In the genomic region with DNA sequence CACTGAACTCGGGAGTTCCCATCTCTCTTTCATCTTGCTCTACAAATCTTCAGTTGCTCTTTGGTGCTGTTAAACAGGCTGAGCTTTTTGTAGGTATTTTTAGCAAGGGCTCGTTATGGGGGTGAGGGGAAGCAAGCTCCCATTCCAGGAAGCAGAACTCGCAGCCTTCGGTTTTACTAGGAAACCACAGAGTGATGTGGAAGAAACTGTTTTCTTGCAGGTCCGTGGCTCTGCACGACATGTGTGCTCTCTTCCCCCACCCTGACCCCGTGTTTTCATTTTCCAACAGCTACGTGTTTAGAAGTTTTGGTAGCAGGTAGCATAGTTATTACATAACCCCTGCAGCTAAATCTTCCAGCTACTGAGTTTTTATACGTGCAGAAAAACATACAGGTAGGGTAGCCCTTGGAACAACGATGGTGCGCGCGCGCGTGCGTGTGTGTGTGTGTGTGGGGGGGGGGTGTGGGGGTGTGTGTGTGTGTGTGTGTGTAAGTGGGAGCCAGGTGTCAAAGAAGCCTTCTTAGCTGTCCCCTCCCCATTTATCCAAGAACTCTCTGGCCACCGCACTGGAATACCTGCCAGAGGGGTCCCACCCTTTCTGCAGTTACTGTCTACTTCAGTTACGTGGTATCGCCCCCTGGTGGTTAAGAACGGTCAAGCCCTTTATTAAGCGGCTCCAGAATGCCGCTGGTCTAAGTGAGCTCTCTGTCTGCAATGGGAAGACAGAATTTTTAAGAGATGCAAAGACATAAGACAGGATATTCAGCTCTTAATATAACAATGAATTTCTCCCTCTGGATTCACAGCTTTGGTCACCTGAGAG, we compare ENCODE assay signal across 8 mouse cellular contexts. TPM values are rescaled to one million over a fixed set of nuclear protein-coding genes. Genes with fewer than 3 reads are reported as not detected.
A peak's percentile ranks its signal among the peaks of the same experiment; 100 is the strongest.
DNase-seq lines count a peak whose midpoint lies in the region; ATAC-seq and TF ChIP-seq lines count a peak whose summit lies in the region.

No protein-coding gene starts in this region.

- no peak overlapping the region for H3K4me2 ChIP-seq in hindbrain, embryonic 12.5 days (replicated peaks)
- H3K4me2 ChIP-seq in forebrain, embryonic 13.5 days: no peak overlapping the region
- H3K4me2 ChIP-seq in hindbrain, embryonic 14.5 days (replicated peaks): no peak overlapping the region

- peak; percentile 79 for DNase-seq in hindbrain, embryonic 10.5 days (ENCODE audit: low spot score)
- DNase-seq in c-Kit-negative CD71-positive TER-119-positive erythroid progenitor cells, embryonic 14.5 days (ENCODE audit: low read depth, low spot score): peak; percentile 37
- peak; percentile 90 for DNase-seq in hindbrain, embryonic 14.5 days (ENCODE audit: low spot score)
- peak; percentile 40 to 52 for DNase-seq in left cerebral cortex, adult 2 months (ENCODE audit: extremely low spot score in 1 of 2, low spot score in 2 of 2)
- DNase-seq in spleen, adult 2 months (ENCODE audit: low read depth in 1 of 2, low spot score in 2 of 2): peak; percentile 61 to 65

- H3K4me1 ChIP-seq in hindbrain, embryonic 10.5 days (replicated peaks): 0 out of 2 replicates have a peak, but pooled peaks cover 6% of the 10 kb centered on the region
- peaks cover 9% of the 10 kb centered on the region; the same call in 1 of the 2 replicates for H3K4me1 ChIP-seq in hindbrain, embryonic 12.5 days
- no peaks in the 10 kb centered on the region for H3K4me1 ChIP-seq in forebrain, embryonic 13.5 days
- peaks cover 3% of the 10 kb centered on the region; the same call in 1 of the 2 replicates for H3K4me1 ChIP-seq in hindbrain, embryonic 14.5 days (replicated peaks; ENCODE audit: control insufficient read depth, insufficient read depth, low read length)
- no peaks in the 10 kb centered on the region for H3K4me1 ChIP-seq in spleen, adult 2 months (ENCODE audit: control insufficient read depth, insufficient read depth, insufficient read length)

- H3K4me3 ChIP-seq in hindbrain, embryonic 10.5 days: no peak overlapping the region
- no peak overlapping the region for H3K4me3 ChIP-seq in hindbrain, embryonic 12.5 days
- no peak overlapping the region for H3K4me3 ChIP-seq in forebrain, embryonic 13.5 days
- H3K4me3 ChIP-seq in hindbrain, embryonic 14.5 days (replicated peaks; ENCODE audit: low read length): no peak overlapping the region
- peak overlapping the region; percentile 30 for H3K4me3 ChIP-seq in left cerebral cortex, adult 2 months
- peak overlapping the region; percentile 44 for H3K4me3 ChIP-seq in spleen, adult 2 months (ENCODE audit: extremely low read depth, insufficient read depth, insufficient read length)

- no peak overlapping the region for H3K27ac ChIP-seq in hindbrain, embryonic 10.5 days
- H3K27ac ChIP-seq in hindbrain, embryonic 12.5 days: no peak overlapping the region
- no peak overlapping the region for H3K27ac ChIP-seq in forebrain, embryonic 13.5 days
- no peak overlapping the region for H3K27ac ChIP-seq in hindbrain, embryonic 14.5 days
- H3K27ac ChIP-seq in left cerebral cortex, adult 2 months: no peak overlapping the region
- H3K27ac ChIP-seq in spleen, adult 2 months (ENCODE audit: insufficient read depth, low read length): 0 out of 2 replicates have a peak overlapping the region, but pooled peaks have one; percentile 54

- intact Hi-C loops in left cerebral cortex, adult 2 months (cut with DNase I): no loop called here

- WGBS in hindbrain, embryonic 10.5 days: 53% methylated on average over 22 of the region's 22 CpGs
- WGBS in hindbrain, embryonic 12.5 days: 50% methylated on average over 22 of the region's 22 CpGs
- WGBS in forebrain, embryonic 13.5 days: 49% methylated on average over 22 of the region's 22 CpGs
- WGBS in hindbrain, embryonic 14.5 days: 56% methylated on average over 22 of the region's 22 CpGs
- 1% methylated on average over 22 of the region's 22 CpGs for WGBS in spleen, adult 2 months

- no peaks in the 10 kb centered on the region; the same call in 1 of the 2 replicates for H3K27me3 ChIP-seq in hindbrain, embryonic 10.5 days (ENCODE audit: insufficient read depth, poor library complexity, severe bottlenecking)
- H3K27me3 ChIP-seq in hindbrain, embryonic 12.5 days: peaks cover 4% of the 10 kb centered on the region; the same call in 1 of the 2 replicates
- peaks cover 6% of the 10 kb centered on the region; the same call in 1 of the 2 replicates for H3K27me3 ChIP-seq in forebrain, embryonic 13.5 days
- no peaks in the 10 kb centered on the region for H3K27me3 ChIP-seq in hindbrain, embryonic 14.5 days (ENCODE audit: control insufficient read depth, insufficient read depth, low read length)
- H3K27me3 ChIP-seq in spleen, adult 2 months (ENCODE audit: control insufficient read depth, insufficient read depth, low read length): no peaks in the 10 kb centered on the region

- H3K9me3 ChIP-seq in hindbrain, embryonic 10.5 days: no peaks in the 10 kb centered on the region
- H3K9me3 ChIP-seq in hindbrain, embryonic 12.5 days (replicated peaks): no peaks in the 10 kb centered on the region
- H3K9me3 ChIP-seq in forebrain, embryonic 13.5 days (replicated peaks): no peaks in the 10 kb centered on the region
- H3K9me3 ChIP-seq in hindbrain, embryonic 14.5 days (ENCODE audit: control insufficient read depth, low read length): no peaks in the 10 kb centered on the region

- H3K36me3 ChIP-seq in hindbrain, embryonic 10.5 days: no peaks in the 10 kb centered on the region
- H3K36me3 ChIP-seq in hindbrain, embryonic 12.5 days: no peaks in the 10 kb centered on the region
- no peaks in the 10 kb centered on the region for H3K36me3 ChIP-seq in forebrain, embryonic 13.5 days (ENCODE audit: poor library complexity, severe bottlenecking)
- no peaks in the 10 kb centered on the region for H3K36me3 ChIP-seq in hindbrain, embryonic 14.5 days (replicated peaks; ENCODE audit: control insufficient read depth, insufficient read depth)
- H3K36me3 ChIP-seq in spleen, adult 2 months (ENCODE audit: control insufficient read depth, insufficient read depth, low read length): no peaks in the 10 kb centered on the region

- TF ChIP-seq POLR2A in spleen, adult 2 months (IDR thresholded peaks at IDR 0.05; ENCODE audit: low read depth, low read length): no peak

- peak; percentile 79 for TF ChIP-seq CTCF in left cerebral cortex, adult 2 months (IDR thresholded peaks at IDR 0.05)
- peak; percentile 53; the same call in 1 of the 2 replicates for TF ChIP-seq CTCF in spleen, adult 2 months (IDR thresholded peaks at IDR 0.05; ENCODE audit: extremely low read depth, insufficient read depth, insufficient read length, insufficient replicate concordance)

- ATAC-seq in hindbrain, embryonic 12.5 days (ENCODE audit: low FRiP score): no peak
- ATAC-seq in forebrain, embryonic 13.5 days: 0 out of 2 replicates have a peak, but pooled peaks have one; percentile 45
- ATAC-seq in hindbrain, embryonic 14.5 days (ENCODE audit: low FRiP score): no peak
- ATAC-seq in megakaryocyte, adult 5-6 weeks (ENCODE audit: poor library complexity, severe bottlenecking): peak; percentile 81

- H3K9ac ChIP-seq in hindbrain, embryonic 12.5 days: no peak overlapping the region
- H3K9ac ChIP-seq in forebrain, embryonic 13.5 days: no peak overlapping the region
- no peak overlapping the region for H3K9ac ChIP-seq in hindbrain, embryonic 14.5 days

RNA-seq across cellular contexts. Expression of a gene that starts 15.5 kb away (rescaled TPM):
- 494 and 510 TPM in 2 replicates for polyA plus RNA-seq in hindbrain, embryonic 10.5 days (2016; fragmentation: Nextera tagmentation; extraction: Ambion mirVana)
- polyA plus RNA-seq in hindbrain, embryonic 12.5 days (2016; fragmentation: Nextera tagmentation; extraction: Ambion mirVana): 491 and 497 TPM in 2 replicates
- 545 and 548 TPM in 2 replicates for polyA plus RNA-seq in forebrain, embryonic 13.5 days (2015; fragmentation: Nextera tagmentation; extraction: Ambion mirVana)
- 287 and 316 TPM in 2 replicates for polyA plus RNA-seq in hindbrain, embryonic 14.5 days (2014; fragmentation: Nextera tagmentation; extraction: Ambion mirVana)
- 100 to 1,000 TPM; 107 to 111 TPM for total RNA-seq in left cerebral cortex, adult 2 months (2021)
- 304 and 326 TPM in 2 replicates for total RNA-seq in megakaryocyte, adult 5-6 weeks (2015)
- 669 and 674 TPM in 2 replicates for total RNA-seq in megakaryocyte, adult 5-6 weeks (2017)
- polyA plus RNA-seq in spleen, adult 2 months (2012; rRNA removed): 125 and 150 TPM in 2 replicates

RNA-seq across cellular contexts. Expression of a gene that starts 27.1 kb away (rescaled TPM):
- polyA plus RNA-seq in hindbrain, embryonic 10.5 days (2016; fragmentation: Nextera tagmentation; extraction: Ambion mirVana): 1.2 and 1.4 TPM in 2 replicates
- polyA plus RNA-seq in hindbrain, embryonic 12.5 days (2016; fragmentation: Nextera tagmentation; extraction: Ambion mirVana): 1.5 and 1.6 TPM in 2 replicates
- polyA plus RNA-seq in forebrain, embryonic 13.5 days (2015; fragmentation: Nextera tagmentation; extraction: Ambion mirVana): 0.52 and 0.53 TPM in 2 replicates
- polyA plus RNA-seq in hindbrain, embryonic 14.5 days (2014; fragmentation: Nextera tagmentation; extraction: Ambion mirVana): 0.37 and 0.73 TPM in 2 replicates
- 1 to 10 TPM; 1.7 to 2.0 TPM for total RNA-seq in left cerebral cortex, adult 2 months (2021)
- 161 and 168 TPM in 2 replicates for total RNA-seq in megakaryocyte, adult 5-6 weeks (2015)
- 230 and 238 TPM in 2 replicates for total RNA-seq in megakaryocyte, adult 5-6 weeks (2017)
- polyA plus RNA-seq in spleen, adult 2 months (2012; rRNA removed): 20.8 and 26.8 TPM in 2 replicates

Comparison
In these comparisons a context has a peak if more than half of its experiments do, and no peak if none do; other contexts are left out.
1. DNase-seq: peak in every context shown above with its lines; median percentile 90 in hindbrain, embryonic 14.5 days; 79 in hindbrain, embryonic 10.5 days; 63 in spleen, adult 2 months; 46 in left cerebral cortex, adult 2 months; 37 in c-Kit-negative CD71-positive TER-119-positive erythroid progenitor cells, embryonic 14.5 days.
2. H3K4me3 ChIP-seq: peak in left cerebral cortex, adult 2 months (single experiment) and spleen, adult 2 months (single experiment); none in hindbrain, embryonic 10.5 days (single experiment), hindbrain, embryonic 12.5 days (single experiment), forebrain, embryonic 13.5 days (single experiment) and hindbrain, embryonic 14.5 days (single experiment).
3. ATAC-seq: peak in forebrain, embryonic 13.5 days (single experiment) and megakaryocyte, adult 5-6 weeks (single experiment); none in hindbrain, embryonic 12.5 days (single experiment) and hindbrain, embryonic 14.5 days (single experiment).